Comparison of ENCODE assay signal across 10 mouse cellular contexts in the genomic region with DNA sequence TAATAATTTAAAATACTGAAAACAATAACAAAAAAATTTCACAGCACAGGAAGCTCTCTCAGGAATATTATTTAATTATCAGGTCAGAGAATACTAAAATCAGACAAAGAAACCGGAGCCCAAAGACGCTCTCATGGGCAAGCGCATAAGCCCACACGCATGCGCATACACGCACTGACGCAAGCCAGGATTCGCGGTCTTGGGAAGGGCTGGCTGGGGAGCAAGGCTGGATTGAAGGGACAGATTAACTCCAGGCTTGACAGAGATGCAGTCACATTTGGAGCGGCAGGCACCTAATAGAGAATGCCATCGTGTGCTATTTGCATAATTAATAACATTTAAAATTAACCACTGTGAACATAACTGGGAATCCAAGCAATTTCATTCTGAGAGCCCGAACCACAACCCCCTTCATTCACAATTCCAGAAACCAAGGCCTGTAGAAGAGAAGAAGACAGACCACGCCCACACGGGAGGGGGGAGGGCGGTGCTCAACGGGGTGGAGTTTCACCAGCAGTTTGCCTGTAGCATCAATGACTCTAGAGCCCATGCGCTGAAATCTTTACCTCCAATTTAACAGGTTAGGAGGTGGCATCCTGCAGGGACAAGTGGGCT.
A peak's percentile ranks its signal among the peaks of the same experiment; 100 is the strongest.
DNase-seq lines count a peak whose midpoint lies in the region; ATAC-seq and TF ChIP-seq lines count a peak whose summit lies in the region.
"Had no signal": no experiment of that assay in that cellular context is flagged by ENCODE, and none has a peak within 500 bp of the region (broad histone marks: within the 10 kb centered on the region; RNA-seq: fewer than 3 reads in every experiment).

No protein-coding gene starts in this region.

- 0 out of 2 replicates have a peak overlapping the region, but pooled peaks have one; percentile 29 for H3K9ac ChIP-seq in hindbrain, embryonic 16.5 days (ENCODE audit: low read depth, low read length)
- no peak overlapping the region; the same call in 1 of the 2 replicates for H3K9ac ChIP-seq in midbrain, embryonic 14.5 days (replicated peaks; ENCODE audit: low read length)

- H3K4me1 ChIP-seq in kidney, adult 2 months (ENCODE audit: control insufficient read depth, insufficient read depth, low read length) = no peaks in the 10 kb centered on the region
- peaks cover 9% of the 10 kb centered on the region for H3K4me1 ChIP-seq in forebrain, embryonic 10.5 days
- no peaks in the 10 kb centered on the region for H3K4me1 ChIP-seq in hindbrain, embryonic 16.5 days (ENCODE audit: control insufficient read depth, insufficient read depth, low read depth, low read length)
- H3K4me1 ChIP-seq in midbrain, embryonic 14.5 days (ENCODE audit: control insufficient read depth, insufficient read depth, low read length) = no peaks in the 10 kb centered on the region; the same call in 1 of the 2 replicates

- no peak overlapping the region; the same call in 1 of the 2 replicates for H3K4me3 ChIP-seq in kidney, adult 2 months (ENCODE audit: insufficient read depth, low read depth, low read length)
- H3K4me3 ChIP-seq in forebrain, embryonic 10.5 days = peak overlapping the region; percentile 31
- H3K4me3 ChIP-seq in hindbrain, embryonic 16.5 days (ENCODE audit: low read length) = peak overlapping the region; percentile 25
- H3K4me3 ChIP-seq in midbrain, embryonic 14.5 days (replicated peaks; ENCODE audit: low read depth, low read length) = peak overlapping the region; percentile 12; the same call in 1 of the 2 replicates

- WGBS in kidney, adult 2 months = 20% methylated on average over 17 of the region's 17 CpGs
- WGBS in forebrain, embryonic 10.5 days = 8% methylated on average over 17 of the region's 17 CpGs
- 8% methylated on average over 17 of the region's 17 CpGs for WGBS in hindbrain, embryonic 16.5 days
- WGBS in midbrain, embryonic 14.5 days = 9% methylated on average over 17 of the region's 17 CpGs

- H3K27ac ChIP-seq in kidney, adult 2 months (ENCODE audit: insufficient read depth, low read depth, low read length) = no peak overlapping the region
- H3K27ac ChIP-seq in forebrain, embryonic 10.5 days = peak overlapping the region; percentile 66
- H3K27ac ChIP-seq in hindbrain, embryonic 16.5 days (ENCODE audit: low read depth, low read length) = peak overlapping the region; percentile 65
- peak overlapping the region; percentile 71 for H3K27ac ChIP-seq in midbrain, embryonic 14.5 days (replicated peaks; ENCODE audit: low read depth, low read length)
- H3K27ac ChIP-seq: macrophage had no signal

- no peak for TF ChIP-seq CTCF in kidney, adult 2 months (conservative IDR thresholded peaks at IDR 0.05; ENCODE audit: insufficient read depth, insufficient read length, low read depth, low read length)

- peak overlapping the region; percentile 50 for H3K4me2 ChIP-seq in hindbrain, embryonic 16.5 days (ENCODE audit: low read length)
- H3K4me2 ChIP-seq in midbrain, embryonic 14.5 days (ENCODE audit: low read length) = peak overlapping the region; percentile 48

- no peaks in the 10 kb centered on the region for H3K27me3 ChIP-seq in kidney, adult 2 months (replicated peaks; ENCODE audit: control insufficient read depth, insufficient read depth, low read length)
- H3K27me3 ChIP-seq in forebrain, embryonic 10.5 days (ENCODE audit: poor library complexity, severe bottlenecking) = no peaks in the 10 kb centered on the region
- no peaks in the 10 kb centered on the region for H3K27me3 ChIP-seq in hindbrain, embryonic 16.5 days (replicated peaks; ENCODE audit: control insufficient read depth, insufficient read depth, low read length)
- no peaks in the 10 kb centered on the region for H3K27me3 ChIP-seq in midbrain, embryonic 14.5 days (ENCODE audit: control insufficient read depth, insufficient read depth, low read length)

- no peak for TF ChIP-seq POLR2A in kidney, adult 2 months (IDR thresholded peaks at IDR 0.05; ENCODE audit: low read depth, low read length)

- peak; percentile 95 for ATAC-seq in hindbrain, embryonic 16.5 days
- peak; percentile 90 for ATAC-seq in midbrain, embryonic 14.5 days (ENCODE audit: low FRiP score, low TSS enrichment)
- ATAC-seq: Patski had no signal

- 0 out of 2 replicates have a peak, but pooled peaks cover 3% of the 10 kb centered on the region for H3K9me3 ChIP-seq in forebrain, embryonic 10.5 days
- H3K9me3 ChIP-seq in hindbrain, embryonic 16.5 days (ENCODE audit: control insufficient read depth, low read length) = no peaks in the 10 kb centered on the region
- no peaks in the 10 kb centered on the region for H3K9me3 ChIP-seq in midbrain, embryonic 14.5 days (ENCODE audit: control insufficient read depth, low read length)

- no peaks in the 10 kb centered on the region for H3K36me3 ChIP-seq in kidney, adult 2 months (ENCODE audit: control insufficient read depth, insufficient read depth, low read length)
- no peaks in the 10 kb centered on the region for H3K36me3 ChIP-seq in forebrain, embryonic 10.5 days (replicated peaks)
- H3K36me3 ChIP-seq in hindbrain, embryonic 16.5 days (ENCODE audit: control insufficient read depth, insufficient read depth, low read length) = no peaks in the 10 kb centered on the region
- H3K36me3 ChIP-seq in midbrain, embryonic 14.5 days (ENCODE audit: control insufficient read depth, insufficient read depth, low read length) = no peaks in the 10 kb centered on the region

- peak; percentile 28 for DNase-seq in kidney, adult 2 months
- no peak for DNase-seq in kidney, adult 11 months
- DNase-seq in forebrain, embryonic 10.5 days (ENCODE audit: extremely low spot score, low spot score) = peak; percentile 80
- DNase-seq in left cerebral cortex, adult 9 months (ENCODE audit: low spot score in 2 of 2) = peak; percentile 38 to 69
- peak; percentile 95 for DNase-seq in midbrain, embryonic 14.5 days
- peak; percentile 53 for DNase-seq in testis, postnatal 14 days (ENCODE audit: low spot score)
- no peak for DNase-seq in ovary, adult 18-20 months (ENCODE audit: low spot score)

Comparison
In these comparisons a context has a peak if more than half of its experiments do, and no peak if none do; other contexts are left out.
1. DNase-seq: peak in kidney, adult 2 months (single experiment), forebrain, embryonic 10.5 days (single experiment), left cerebral cortex, adult 9 months (2 of 2), midbrain, embryonic 14.5 days (single experiment) and testis, postnatal 14 days (single experiment); none in kidney, adult 11 months (single experiment) and ovary, adult 18-20 months (single experiment).